Mouse (Mus musculus) liver, embryonic 16.5 days (tissue): ENCODE measurements around the gene Zfp598. TPM values are rescaled to one million over a fixed set of nuclear protein-coding genes. Genes with fewer than 3 reads are reported as not detected.

Source experiments
- ATAC-seq: fragments of 200-750 bp; cut with Nextera tagmentation; 2 replicates; pipeline ENCODE4 v1.8.0; 2017; ENCODE audit warnings: low read depth, mild to moderate bottlenecking, moderate number of reproducible peaks, moderate library complexity
- H3K27ac ChIP-seq: fragments of 300-500 bp; sonication (generic); 2 replicates; pipeline ENCODE4 v1.5.1; 2014; ENCODE audit warnings: mild to moderate bottlenecking, low read length
- H3K27me3 ChIP-seq: fragments of 300-500 bp; sonication (generic); 2 replicates; pipeline ENCODE4 v1.6.1; 2014; ENCODE audit warnings: low read depth, low read length, mixed read lengths; ENCODE audit not compliant: control insufficient read depth, insufficient read depth
- H3K36me3 ChIP-seq: fragments of 300-500 bp; sonication (generic); 2 replicates; pipeline ENCODE4 v1.6.1; 2014; ENCODE audit warnings: mild to moderate bottlenecking; ENCODE audit not compliant: control insufficient read depth, insufficient read depth
- H3K4me1 ChIP-seq: fragments of 300-500 bp; sonication (generic); 2 replicates; pipeline ENCODE4 v1.6.1; 2014; ENCODE audit warnings: low read depth, low read length, mixed read lengths; ENCODE audit not compliant: control insufficient read depth
- H3K4me2 ChIP-seq: fragments of 300-500 bp; sonication (generic); 2 replicates; pipeline ENCODE4 v1.6.1; 2014; ENCODE audit warnings: low read depth, low read length, mixed read lengths
- H3K4me3 ChIP-seq: fragments of 300-500 bp; sonication (generic); 2 replicates; pipeline ENCODE4 v1.5.1; 2014; ENCODE audit warnings: low read depth, mild to moderate bottlenecking, low read length
- H3K9ac ChIP-seq: fragments of 300-500 bp; sonication (generic); 2 replicates; pipeline ENCODE4 v1.6.1; 2014; ENCODE audit warnings: low read depth, low read length
- H3K9me3 ChIP-seq: fragments of 300-500 bp; sonication (generic); replicated peaks from 2 replicates; pipeline ENCODE4 v1.6.1; 2016; ENCODE audit warnings: low read length; ENCODE audit not compliant: control insufficient read depth
- WGBS: fragments of 180-500 bp; shearing (Covaris S2); extraction: QIAGEN DNeasy Blood & Tissue Kit; methylation state at CpG from one replicate; pipeline ENCODE4 v1.1.7; 2014; ENCODE audit not compliant: insufficient replicate concordance; 5-methylcytosine and 5-hydroxymethylcytosine counted together
- polyA plus RNA-seq: library from polyadenylated mRNA; unstranded; fragments of >200 nt; fragmentation: Nextera tagmentation; extraction: Ambion mirVana; gene quantifications from 2 replicates; pipeline ENCODE4 v1.2.1, GENCODE M21; 2015

The Zfp598 gene
- 6.3 and 8.7 TPM in 2 replicates for polyA plus RNA-seq

DNA sequence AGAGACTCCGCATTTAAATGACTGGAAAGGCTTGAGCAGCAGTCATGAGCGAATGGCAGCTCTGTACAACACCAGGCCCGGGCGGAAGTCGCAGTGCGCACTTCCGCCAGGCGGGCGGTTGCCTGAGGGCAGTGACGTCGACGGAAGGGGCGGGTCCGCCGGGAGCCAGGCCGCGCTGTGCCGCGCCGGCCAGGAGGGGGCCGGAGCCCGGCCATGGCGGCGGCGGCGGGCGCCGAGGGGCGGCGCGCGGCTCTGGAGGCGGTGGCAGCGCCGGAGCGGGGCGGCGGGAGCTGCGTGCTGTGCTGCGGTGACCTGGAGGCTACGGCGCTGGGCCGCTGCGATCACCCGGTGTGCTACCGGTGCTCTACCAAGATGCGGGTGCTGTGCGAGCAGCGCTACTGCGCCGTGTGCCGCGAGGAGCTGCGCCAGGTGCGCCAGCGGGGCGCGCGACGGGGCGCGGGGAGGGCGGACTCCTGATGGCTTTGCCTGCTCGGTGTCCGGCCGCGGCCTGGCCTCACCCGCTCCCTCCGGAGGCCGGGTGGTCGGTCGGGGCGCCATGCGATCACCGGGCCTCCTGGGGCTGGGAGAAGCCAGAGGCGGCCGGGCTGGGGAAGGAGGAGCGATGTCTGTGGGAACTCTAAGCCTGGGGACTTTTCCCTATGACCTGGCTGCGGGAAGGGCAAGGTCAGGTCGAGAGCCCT, at the start of gene Zfp598:
Gene Zfp598 (plus strand): TSS at position 143 of the 701 bp plus-strand sequence.
- Histone ChIP-seq H3K27me3 (no peaks in the 10 kb centered on the region), H3K4me2 (peak within 1 kb of the TSS; percentile 65), H3K27ac (peak within 1 kb of the TSS; percentile 86), H3K36me3 (no peaks in the 10 kb centered on the region), H3K9me3 (no peaks in the 10 kb centered on the region), H3K4me3 (peak within 1 kb of the TSS; percentile 87), H3K9ac (peak within 1 kb of the TSS; percentile 88), H3K4me1 (peaks cover 27% of the 10 kb centered on the region)
- WGBS = under 1% methylated on average over 58 of the region's 80 CpGs
- peak; percentile 96 for ATAC-seq

DNA sequence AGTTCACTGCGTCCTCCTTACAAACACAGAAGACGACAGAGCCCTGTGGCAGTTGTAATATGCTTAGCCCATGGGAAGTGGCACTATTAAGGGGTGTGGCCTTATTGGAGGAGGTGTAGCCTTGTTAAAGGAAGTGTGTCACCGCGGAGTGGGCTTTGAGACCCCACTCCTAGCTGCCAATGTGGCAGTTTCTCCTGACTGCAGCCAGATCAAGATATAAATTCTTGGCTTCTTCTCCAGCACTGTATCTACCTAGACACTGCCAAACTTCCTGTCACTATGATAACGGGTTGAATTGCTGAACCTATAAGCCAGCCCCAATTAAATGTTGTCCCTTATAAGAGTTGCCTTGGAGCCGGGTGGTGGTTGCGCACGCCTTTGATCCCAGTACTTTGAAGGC, 44.0 kb upstream of the Zfp598 start:
- Histone ChIP-seq H3K27me3 (no peaks in the 10 kb centered on the region), H3K4me1 (peaks cover 2% of the 10 kb centered on the region), H3K36me3 (peaks cover 28% of the 10 kb centered on the region), H3K27ac (no peak overlapping the region), H3K4me2 (no peak overlapping the region), H3K9ac (no peak overlapping the region), H3K4me3 (no peak overlapping the region), H3K9me3 (no peaks in the 10 kb centered on the region)
- WGBS = 82% methylated on average over 8 of the region's 8 CpGs
- no peak for ATAC-seq

DNA sequence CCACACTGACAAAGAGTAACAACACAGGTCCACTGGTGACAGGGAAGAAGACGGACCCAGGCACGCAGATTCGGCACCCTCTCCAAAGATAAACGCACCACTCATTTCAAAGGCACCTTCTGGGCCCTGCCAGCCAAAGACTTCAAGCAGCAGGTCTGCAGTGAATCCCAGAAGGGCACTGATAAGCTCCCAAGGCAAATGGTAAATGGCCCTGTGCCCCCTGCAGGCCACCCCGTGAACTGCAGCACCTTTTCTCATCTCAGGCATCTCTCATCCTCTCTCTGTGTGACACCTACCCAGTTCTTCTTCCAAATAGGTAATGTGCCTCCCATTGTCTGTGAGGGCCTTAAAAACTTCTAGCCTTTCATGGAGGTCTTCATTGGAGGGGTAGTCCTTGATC, 40.8 kb upstream of the Zfp598 start:
- no peak overlapping the region for H3K27ac ChIP-seq
- peaks cover 12% of the 10 kb centered on the region for H3K36me3 ChIP-seq
- no peak overlapping the region for H3K4me3 ChIP-seq
- peaks cover 19% of the 10 kb centered on the region for H3K4me1 ChIP-seq
- H3K4me2 ChIP-seq = no peak overlapping the region
- ATAC-seq = no peak; the same call in 1 of the 2 replicates
- no peaks in the 10 kb centered on the region for H3K9me3 ChIP-seq
- H3K9ac ChIP-seq = no peak overlapping the region
- no peaks in the 10 kb centered on the region for H3K27me3 ChIP-seq
- 12% methylated on average over 5 of the region's 5 CpGs for WGBS

DNA sequence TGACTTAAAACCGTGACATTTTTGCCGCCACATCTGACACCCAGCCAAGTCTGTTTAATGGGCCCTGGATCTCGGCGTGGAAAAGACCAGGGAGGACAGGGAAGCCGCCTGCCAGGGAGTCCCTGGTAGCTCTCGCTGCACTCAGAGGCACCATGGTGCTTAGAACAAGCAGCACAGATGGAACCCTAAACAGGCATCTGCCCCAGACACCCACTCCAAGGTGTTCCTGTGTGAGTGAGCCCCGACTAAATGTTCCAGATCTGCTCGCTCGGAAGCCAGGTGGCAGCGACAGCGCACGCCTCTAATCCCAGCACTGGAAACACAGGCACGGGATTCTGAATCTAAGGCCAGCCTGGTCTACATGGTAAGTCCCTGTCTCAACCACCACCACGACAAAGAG, 39.4 kb upstream of the Zfp598 start:
- no peak for ATAC-seq
- H3K36me3 ChIP-seq = peaks cover 5% of the 10 kb centered on the region; the same call in 1 of the 2 replicates
- peaks cover 21% of the 10 kb centered on the region for H3K4me1 ChIP-seq
- H3K27ac ChIP-seq = no peak overlapping the region
- H3K9ac ChIP-seq = no peak overlapping the region
- H3K4me3 ChIP-seq = no peak overlapping the region
- WGBS = 81% methylated on average over 14 of the region's 14 CpGs
- H3K9me3 ChIP-seq = no peaks in the 10 kb centered on the region
- H3K4me2 ChIP-seq = no peak overlapping the region
- H3K27me3 ChIP-seq = no peaks in the 10 kb centered on the region

DNA sequence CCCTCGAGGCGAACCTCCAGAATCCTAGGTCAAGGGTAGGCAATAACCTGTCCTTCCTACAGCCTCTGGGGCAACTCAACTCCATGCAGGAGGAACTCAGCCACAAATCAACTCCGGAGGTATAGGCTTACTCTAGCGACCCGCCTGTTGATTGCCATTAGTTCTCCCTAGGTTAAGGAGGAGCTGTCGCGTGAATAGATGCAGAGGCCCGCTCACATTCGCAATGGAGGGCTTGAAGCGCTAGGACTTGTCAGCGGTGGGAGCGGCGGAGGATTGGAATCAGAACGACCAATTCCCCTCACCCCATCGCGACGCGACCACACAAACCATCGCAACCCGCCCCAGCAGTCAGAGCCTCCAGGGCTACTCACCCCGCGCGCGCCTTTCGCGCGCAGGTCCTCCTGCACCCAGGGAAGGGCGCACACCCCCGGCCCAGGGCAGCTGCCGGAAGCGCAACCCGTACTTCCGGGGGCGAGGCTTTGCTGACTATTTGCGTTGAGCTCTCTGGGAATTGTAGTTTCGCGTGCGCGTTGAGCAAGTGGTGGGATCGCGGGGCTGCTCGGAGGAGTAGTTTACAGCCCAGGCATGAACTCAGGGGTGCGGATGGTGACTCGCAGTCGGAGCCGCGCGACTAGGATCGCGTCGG, 37.2 kb upstream of the Zfp598 start, which contains the start of the genes Tsc2 and Nthl1:
Gene Tsc2 (minus strand): TSS at position 464 of the 646 bp plus-strand sequence.
Gene Nthl1 (plus strand): TSS at position 514 of the 646 bp plus-strand sequence.
- peak; percentile 80 for ATAC-seq
- peak within 1 kb of the TSS; percentile 66 for H3K27ac ChIP-seq
- H3K9ac ChIP-seq = peak within 1 kb of the TSS; percentile 76
- no peaks in the 10 kb centered on the region; the same call in 1 of the 2 replicates for H3K36me3 ChIP-seq
- H3K4me2 ChIP-seq = peak within 1 kb of the TSS; percentile 87
- WGBS = 1% methylated on average over 51 of the region's 51 CpGs
- H3K4me3 ChIP-seq = peak within 1 kb of the TSS; percentile 74
- H3K9me3 ChIP-seq = no peaks in the 10 kb centered on the region
- H3K27me3 ChIP-seq = no peaks in the 10 kb centered on the region
- peaks cover 27% of the 10 kb centered on the region for H3K4me1 ChIP-seq

DNA sequence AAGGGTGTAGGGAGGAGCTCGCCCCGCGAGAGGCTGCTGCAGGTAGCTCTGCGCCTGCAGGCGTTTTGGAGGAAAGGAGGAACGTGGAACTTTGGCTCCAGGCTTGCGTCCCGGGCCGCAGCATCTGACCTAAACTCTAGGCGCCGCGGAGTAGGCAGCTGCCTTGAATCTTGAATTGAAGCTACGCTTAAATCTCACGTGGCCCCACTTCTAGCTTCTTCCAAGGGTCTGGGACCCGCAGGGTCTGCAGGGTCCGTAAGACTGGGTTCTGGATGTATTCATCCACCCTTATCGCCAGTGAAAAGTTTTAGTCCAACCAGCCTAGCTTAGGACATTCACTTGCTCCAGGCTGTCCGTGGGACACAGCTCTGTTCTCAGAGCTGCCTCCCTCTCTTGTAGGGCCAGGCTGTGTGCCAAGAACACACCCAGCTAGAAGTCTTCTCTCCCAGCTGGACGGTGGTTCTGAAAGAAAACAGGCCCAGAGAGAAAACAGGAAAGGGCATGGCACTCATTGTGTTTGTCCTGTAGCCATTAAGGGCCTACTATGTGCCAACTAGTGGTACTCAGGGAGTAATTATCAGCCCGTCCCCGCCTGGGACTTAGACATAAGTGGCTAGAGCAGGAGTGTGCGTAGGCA, 36.6 kb upstream of the Zfp598 start:
- no peaks in the 10 kb centered on the region for H3K27me3 ChIP-seq
- no peaks in the 10 kb centered on the region; the same call in 1 of the 2 replicates for H3K36me3 ChIP-seq
- peak overlapping the region; percentile 74 for H3K4me3 ChIP-seq
- 11% methylated on average over 22 of the region's 22 CpGs for WGBS
- H3K4me1 ChIP-seq = peaks cover 27% of the 10 kb centered on the region
- H3K4me2 ChIP-seq = peak overlapping the region; percentile 87
- peak overlapping the region; percentile 76 for H3K9ac ChIP-seq
- H3K27ac ChIP-seq = peak overlapping the region; percentile 66
- ATAC-seq = peak; percentile 33; the same call in 1 of the 2 replicates
- no peaks in the 10 kb centered on the region for H3K9me3 ChIP-seq

DNA sequence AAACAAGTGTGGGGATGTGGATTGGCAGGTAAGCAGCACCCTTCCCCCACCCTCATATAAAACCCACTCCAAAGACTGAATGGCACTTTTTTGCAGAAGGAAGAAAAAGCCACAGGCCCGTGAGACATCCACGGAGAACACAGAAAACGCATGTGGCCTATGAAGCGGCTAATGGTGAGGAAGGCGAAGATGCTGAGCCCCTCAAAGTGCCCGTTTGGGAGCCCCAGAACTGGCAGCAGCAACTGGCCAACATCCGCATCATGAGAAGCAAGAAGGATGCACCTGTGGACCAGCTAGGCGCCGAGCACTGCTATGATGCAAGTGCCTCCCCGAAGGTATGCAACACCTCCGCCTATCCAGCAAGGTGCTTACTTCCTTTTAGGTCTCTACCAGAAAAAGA, 35.7 kb upstream of the Zfp598 start:
- Histone ChIP-seq H3K9ac (no peak overlapping the region), H3K27me3 (no peaks in the 10 kb centered on the region), H3K9me3 (no peaks in the 10 kb centered on the region), H3K4me2 (no peak overlapping the region), H3K36me3 (no peaks in the 10 kb centered on the region), H3K27ac (no peak overlapping the region), H3K4me3 (no peak overlapping the region), H3K4me1 (peaks cover 25% of the 10 kb centered on the region)
- no peak for ATAC-seq
- WGBS = 83% methylated on average over 11 of the region's 11 CpGs

DNA sequence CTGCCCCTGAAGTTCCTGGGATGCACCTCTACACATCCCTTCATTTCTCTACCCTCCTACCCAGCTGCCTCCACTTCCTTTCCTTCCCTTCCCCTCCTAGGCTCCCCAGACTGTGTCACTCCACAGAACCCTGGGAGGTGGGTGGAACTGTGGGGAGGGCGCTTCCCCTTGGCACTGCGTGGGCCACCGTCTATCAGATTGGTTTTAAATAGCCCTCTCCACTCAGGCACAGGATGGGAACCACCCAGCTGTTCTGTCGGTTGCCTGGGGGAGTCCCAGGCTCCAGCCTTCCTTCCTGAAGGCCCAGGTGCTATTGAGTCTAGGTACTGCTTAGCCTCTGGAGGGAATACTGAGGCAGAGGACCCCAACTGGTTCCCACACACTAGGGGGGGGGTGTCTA, 34.5 kb upstream of the Zfp598 start:
- Histone ChIP-seq H3K4me1 (peaks cover 25% of the 10 kb centered on the region), H3K4me2 (no peak overlapping the region), H3K9ac (no peak overlapping the region), H3K4me3 (no peak overlapping the region), H3K27ac (no peak overlapping the region), H3K36me3 (no peaks in the 10 kb centered on the region), H3K9me3 (no peaks in the 10 kb centered on the region), H3K27me3 (no peaks in the 10 kb centered on the region)
- ATAC-seq = no peak
- WGBS = 37% methylated on average over 4 of the region's 4 CpGs
